In the genomic region with DNA sequence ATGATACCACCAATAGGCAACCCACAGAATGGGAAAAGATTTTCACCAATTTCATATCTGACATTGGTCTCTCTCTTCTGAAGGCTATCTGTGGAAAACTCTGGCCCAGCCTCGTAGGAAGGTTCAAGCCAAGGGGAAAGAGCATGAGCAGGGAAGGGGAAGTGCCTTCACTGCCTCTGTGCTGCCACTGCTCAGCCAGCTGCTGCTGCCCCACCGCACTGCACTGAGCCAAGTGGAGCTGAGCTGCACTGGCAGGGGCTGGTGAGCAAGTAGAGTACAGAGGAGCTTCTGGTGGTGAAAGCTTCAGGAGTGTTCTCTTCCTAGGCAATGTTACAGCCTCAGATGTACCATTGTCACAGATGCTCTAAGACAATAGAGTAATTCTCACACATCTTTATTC, we compare ENCODE assay signal across 22 mouse cellular contexts. TPM values are rescaled to one million over a fixed set of nuclear protein-coding genes. Genes with fewer than 3 reads are reported as not detected.
"Had no signal": no experiment of that assay in that cellular context is flagged by ENCODE, and none has a peak within 500 bp of the region (broad histone marks: within the 10 kb centered on the region; RNA-seq: fewer than 3 reads in every experiment).

No protein-coding gene starts in this region.

- H3K27ac ChIP-seq: intestine, embryonic 15.5 days; kidney, embryonic 15.5 days; left cerebral cortex, adult 2 months; limb, embryonic 12.5 days; limb, embryonic 15.5 days; liver, embryonic 14.5 days; midbrain, embryonic 10.5 days; midbrain, embryonic 13.5 days had no signal

- H3K9me3 ChIP-seq: intestine, embryonic 15.5 days; kidney, embryonic 15.5 days; limb, embryonic 12.5 days; limb, embryonic 15.5 days; midbrain, embryonic 10.5 days; midbrain, embryonic 13.5 days had no signal

- DNase-seq: kidney, adult 11 months; kidney, adult 8-10 months; kidney, postnatal 14 days; kidney, postnatal 4 days; layer of hippocampus, adult 9-11 months; layer of hippocampus, postnatal 36 days; left cerebral cortex, postnatal 4 days; liver, postnatal 0 days; lung, embryonic 14.5 days; thymus, postnatal 25 days had no signal

- H3K4me2 ChIP-seq: intestine, embryonic 15.5 days; kidney, embryonic 15.5 days; limb, embryonic 12.5 days; limb, embryonic 15.5 days; liver, embryonic 11.5 days; lung, embryonic 14.5 days; midbrain, embryonic 13.5 days had no signal

- H3K9ac ChIP-seq: intestine, embryonic 15.5 days; kidney, embryonic 15.5 days; limb, embryonic 12.5 days; limb, embryonic 15.5 days; liver, embryonic 14.5 days; liver, postnatal 0 days; lung, embryonic 14.5 days; midbrain, embryonic 13.5 days had no signal

- ATAC-seq: intestine, embryonic 15.5 days; liver, postnatal 0 days; lung, postnatal 0 days; midbrain, embryonic 13.5 days; midbrain, embryonic 16.5 days had no signal

- H3K4me1 ChIP-seq: intestine, embryonic 15.5 days; limb, embryonic 12.5 days; limb, embryonic 15.5 days; midbrain, embryonic 10.5 days; midbrain, embryonic 13.5 days had no signal

- H3K4me3 ChIP-seq: intestine, embryonic 15.5 days; kidney, embryonic 15.5 days; left cerebral cortex, adult 2 months; limb, embryonic 12.5 days; limb, embryonic 15.5 days; midbrain, embryonic 10.5 days; midbrain, embryonic 13.5 days had no signal

- H3K36me3 ChIP-seq: intestine, embryonic 15.5 days; kidney, embryonic 15.5 days; limb, embryonic 12.5 days; limb, embryonic 15.5 days; midbrain, embryonic 10.5 days; midbrain, embryonic 13.5 days had no signal

- H3K27me3 ChIP-seq: intestine, embryonic 15.5 days; kidney, embryonic 15.5 days; limb, embryonic 12.5 days; limb, embryonic 15.5 days; midbrain, embryonic 13.5 days had no signal

RNA-seq across cellular contexts. Expression of a gene that starts 31.4 kb away (rescaled TPM):
- total RNA-seq: monocyte, adult 5-6 weeks had no signal

RNA-seq across cellular contexts. Expression of a gene that starts 59.5 kb away (rescaled TPM):
- total RNA-seq: monocyte, adult 5-6 weeks had no signal
- polyA plus RNA-seq: liver, embryonic 14.5 days had no signal
